ENCODE assay signal across 24 mouse cellular contexts in the genomic region with DNA sequence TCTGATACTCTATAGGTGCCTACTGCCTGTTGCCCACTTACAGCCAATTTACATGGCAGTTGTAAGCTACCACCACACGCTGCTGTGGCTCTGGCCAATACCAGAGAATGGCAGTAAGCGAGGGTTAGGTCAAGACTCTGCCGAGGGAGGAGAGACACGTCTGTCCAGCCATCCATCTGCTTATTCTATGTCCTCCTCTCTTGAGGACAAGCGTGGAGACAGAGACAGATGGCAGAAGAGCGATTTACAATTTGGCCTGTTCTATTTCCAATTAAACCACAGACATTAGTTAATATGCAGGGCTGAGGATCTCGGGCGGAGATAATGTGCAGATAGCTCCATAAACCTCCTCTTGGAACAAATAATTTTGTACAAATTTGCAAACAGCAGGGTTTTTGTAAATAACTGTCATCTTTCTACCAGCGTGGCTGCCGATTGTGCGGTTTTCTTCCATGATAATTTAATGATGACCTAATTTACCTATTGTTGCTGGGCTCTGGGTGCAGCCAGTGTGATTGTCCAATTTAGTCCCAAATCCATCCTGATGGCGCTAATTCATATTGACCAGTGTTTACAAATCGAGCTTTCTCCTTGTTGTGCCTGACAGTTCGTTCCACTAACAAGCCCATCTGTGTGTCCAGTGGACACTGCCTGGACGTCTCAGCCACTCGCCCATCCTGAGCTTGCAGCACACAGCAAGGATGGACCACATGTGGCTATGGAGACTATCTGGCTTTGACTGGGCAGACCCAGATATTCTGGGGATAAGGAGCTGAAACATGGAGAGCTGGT.
A peak's percentile ranks its signal among the peaks of the same experiment; 100 is the strongest.
DNase-seq lines count a peak whose midpoint lies in the region; ATAC-seq lines count a peak whose summit lies in the region.
"Had no signal": no experiment of that assay in that cellular context is flagged by ENCODE, and none has a peak within 500 bp of the region (broad histone marks: within the 10 kb centered on the region; RNA-seq: fewer than 3 reads in every experiment).

No protein-coding gene starts in this region.

- no peaks in the 10 kb centered on the region for H3K36me3 ChIP-seq in hindbrain, embryonic 16.5 days (ENCODE audit: control insufficient read depth, insufficient read depth, low read length)
- H3K36me3 ChIP-seq: heart, embryonic 13.5 days; midbrain, embryonic 13.5 days; neural tube, embryonic 15.5 days had no signal

- peak; percentile 35; the same call in 1 of the 2 replicates for ATAC-seq in hindbrain, embryonic 16.5 days
- ATAC-seq: forebrain, embryonic 16.5 days; midbrain, embryonic 13.5 days had no signal

- WGBS in hindbrain, embryonic 16.5 days, result 62% methylated on average over 16 of the region's 16 CpGs

- no peaks in the 10 kb centered on the region for H3K9me3 ChIP-seq in hindbrain, embryonic 16.5 days (ENCODE audit: control insufficient read depth, low read length)
- H3K9me3 ChIP-seq: heart, embryonic 13.5 days; midbrain, embryonic 13.5 days; neural tube, embryonic 15.5 days had no signal

- no peak overlapping the region for H3K27ac ChIP-seq in hindbrain, embryonic 16.5 days (ENCODE audit: low read depth, low read length)
- H3K27ac ChIP-seq: heart, embryonic 13.5 days; liver, embryonic 14.5 days; macrophage; midbrain, embryonic 13.5 days; neural tube, embryonic 15.5 days had no signal

- DNase-seq in cerebellum, adult 9-11 months, result peak; percentile 26
- DNase-seq in cerebellum, adult 11 months, result no peak
- peak; percentile 14 for DNase-seq in layer of hippocampus, adult 9-11 months
- DNase-seq in layer of hippocampus, adult 8-10 months (ENCODE audit: low spot score in 2 of 2), result no peak
- DNase-seq in gastrocnemius, postnatal 25 days, result no peak
- no peak for DNase-seq in adrenal gland, adult (ENCODE audit: inconsistent age in 2 of 2, low spot score in 1 of 2)
- DNase-seq: adrenal gland, postnatal 25 days; heart, postnatal 10 days; kidney, adult 2 months; kidney, postnatal 36 days; liver; lung, adult 2 months; lung, postnatal 10 days; right cerebral cortex, adult 18-20 months; spleen, adult 18-20 months; thymus, postnatal 36 days had no signal

- no peak overlapping the region for H3K9ac ChIP-seq in hindbrain, embryonic 16.5 days (ENCODE audit: low read depth, low read length)
- H3K9ac ChIP-seq: heart, embryonic 13.5 days; liver, embryonic 14.5 days; midbrain, embryonic 13.5 days; neural tube, embryonic 15.5 days had no signal

- no peak overlapping the region for H3K4me3 ChIP-seq in hindbrain, embryonic 16.5 days (ENCODE audit: low read length)
- H3K4me3 ChIP-seq: erythroblast, embryonic 14.5 days; heart, embryonic 13.5 days; midbrain, embryonic 13.5 days; neural tube, embryonic 15.5 days had no signal

- peaks cover 5% of the 10 kb centered on the region; the same call in 1 of the 2 replicates for H3K4me1 ChIP-seq in hindbrain, embryonic 16.5 days (ENCODE audit: control insufficient read depth, insufficient read depth, low read depth, low read length)
- H3K4me1 ChIP-seq: heart, embryonic 13.5 days had no signal

- peaks cover 2% of the 10 kb centered on the region for H3K27me3 ChIP-seq in hindbrain, embryonic 16.5 days (replicated peaks; ENCODE audit: control insufficient read depth, insufficient read depth, low read length)

- no peak overlapping the region for H3K4me2 ChIP-seq in hindbrain, embryonic 16.5 days (ENCODE audit: low read length)
- H3K4me2 ChIP-seq: heart, embryonic 13.5 days; midbrain, embryonic 13.5 days; neural tube, embryonic 15.5 days had no signal

Comparison
In these comparisons a context has a peak if more than half of its experiments do, and no peak if none do; other contexts are left out.
1. DNase-seq: peak in cerebellum, adult 9-11 months (single experiment) and layer of hippocampus, adult 9-11 months (single experiment); none in cerebellum, adult 11 months (single experiment), layer of hippocampus, adult 8-10 months (0 of 2), gastrocnemius, postnatal 25 days (single experiment) and adrenal gland, adult (0 of 2).